Mouse (Mus musculus) liver, embryonic 14.5 days (tissue): ENCODE data around the gene Dnajc5g.

Experiments used
- CTCF ChIP-seq: IDR thresholded peaks from 2 replicates; pipeline ENCODE4 v1.5.1; 2016; ENCODE audit warnings: antibody characterized with exemption, low read depth, control low read depth
- EP300 ChIP-seq: IDR thresholded peaks from 2 replicates; pipeline ENCODE4 v1.6.1; 2016; ENCODE audit warnings: antibody characterized with exemption, low read depth

- no peak for TF ChIP-seq CTCF
- TF ChIP-seq EP300, result no peak
Observed at GRCm38 (mm10) chr5:31093151-31094041, 12.7 kb upstream of the Dnajc5g start.
